ENCODE assay signal across 10 mouse cellular contexts in the genomic region with DNA sequence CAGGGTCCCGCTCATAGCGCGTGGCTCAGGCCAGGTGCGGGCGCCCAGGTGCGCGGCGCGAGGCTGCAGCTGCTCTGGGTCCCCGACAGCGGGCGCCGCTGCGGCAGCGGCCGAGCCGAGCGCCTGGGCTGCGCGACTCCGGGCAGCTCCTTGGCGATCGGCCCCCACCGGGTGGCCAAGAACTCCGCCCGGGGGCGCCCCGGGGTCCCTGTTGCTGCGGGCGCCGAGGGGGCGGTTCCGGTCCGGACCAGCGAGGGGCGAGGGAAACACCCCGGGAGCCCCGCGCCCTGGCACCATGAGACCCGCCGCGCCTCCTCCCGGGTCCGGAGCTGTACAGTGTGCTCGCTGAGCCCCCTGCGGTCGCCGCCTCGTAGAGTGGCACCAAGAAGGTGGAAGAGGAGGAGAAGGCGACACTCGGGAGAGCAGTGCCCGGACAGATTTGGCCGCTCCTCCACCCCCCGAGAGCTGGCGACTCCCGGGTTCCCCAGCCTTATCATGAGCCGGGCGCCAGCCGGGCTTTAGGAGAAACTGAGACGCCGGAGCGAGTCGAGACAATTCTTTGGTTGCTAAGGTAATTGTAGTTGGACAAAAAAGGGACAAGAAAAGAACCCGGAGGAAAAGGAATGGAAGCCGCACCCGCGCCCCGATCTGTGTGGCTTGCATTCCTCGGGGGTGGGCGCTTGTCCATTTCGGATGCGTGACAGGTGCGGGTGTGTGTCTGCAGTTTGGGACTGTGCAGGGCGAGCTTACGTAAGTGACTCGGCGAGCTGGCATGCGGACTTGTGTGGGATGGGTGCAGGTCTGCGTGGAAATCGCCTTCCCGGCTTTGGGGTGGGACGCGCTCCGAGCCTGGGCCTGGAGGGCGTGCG. TPM values are rescaled to one million over a fixed set of nuclear protein-coding genes. Genes with fewer than 3 reads are reported as not detected.
A peak's percentile ranks its signal among the peaks of the same experiment; 100 is the strongest.
DNase-seq lines count a peak whose midpoint lies in the region; ATAC-seq and TF ChIP-seq lines count a peak whose summit lies in the region.
"Had no signal": no experiment of that assay in that cellular context is flagged by ENCODE, and none has a peak within 500 bp of the region (broad histone marks: within the 10 kb centered on the region; RNA-seq: fewer than 3 reads in every experiment).

No protein-coding gene starts in this region.

- no peaks in the 10 kb centered on the region for H3K9me3 ChIP-seq in forebrain, embryonic 14.5 days (replicated peaks; ENCODE audit: control insufficient read depth, low read length)
- H3K9me3 ChIP-seq in liver, embryonic 15.5 days (replicated peaks): no peaks in the 10 kb centered on the region
- H3K9me3 ChIP-seq in neural tube, embryonic 15.5 days (replicated peaks): no peaks in the 10 kb centered on the region

- TF ChIP-seq POLR2A in thymus, adult 2 months (IDR thresholded peaks at IDR 0.05; ENCODE audit: control insufficient read depth, extremely low read depth, insufficient read depth, low read length, poor library complexity): no peak

- WGBS in thymus, adult 2 months: 6% methylated on average over 85 of the region's 86 CpGs
- WGBS in forebrain, embryonic 14.5 days: under 1% methylated on average over 78 of the region's 86 CpGs
- 2% methylated on average over 86 of the region's 86 CpGs for WGBS in liver, embryonic 15.5 days (ENCODE audit: insufficient replicate concordance)
- 1% methylated on average over 84 of the region's 86 CpGs for WGBS in neural tube, embryonic 15.5 days

- DNase-seq in thymus, postnatal 4 days: peak; percentile 25
- no peak for DNase-seq in thymus, adult 2 months
- DNase-seq in forebrain, embryonic 14.5 days (ENCODE audit: low spot score): peak; percentile 51
- DNase-seq in heart, postnatal 36 days: peak; percentile 53 to 58
- DNase-seq in layer of hippocampus, adult 2 months (ENCODE audit: low spot score in 2 of 2): peak in 1 of 2 experiments; percentile 17

- peak overlapping the region; percentile 93 for H3K4me2 ChIP-seq in forebrain, embryonic 14.5 days (ENCODE audit: low read length)
- H3K4me2 ChIP-seq in liver, embryonic 15.5 days: peak overlapping the region; percentile 67
- peak overlapping the region; percentile 97 for H3K4me2 ChIP-seq in neural tube, embryonic 15.5 days

- intact Hi-C loops in heart, postnatal 36 days (cut with DNase I): loop anchor here (10.0 kb wide), 2 partner anchors 328 to 398 kb away; no protein-coding TSS in a partner anchor

- TF ChIP-seq CTCF in thymus, adult 2 months (IDR thresholded peaks at IDR 0.05; ENCODE audit: borderline replicate concordance, control insufficient read depth, extremely low read depth, insufficient read depth, low read length, poor library complexity): no peak
- TF ChIP-seq CTCF in layer of hippocampus, adult 2 months (conservative IDR thresholded peaks at IDR 0.05): peak; percentile 67

- no peaks in the 10 kb centered on the region for H3K36me3 ChIP-seq in thymus, adult 2 months (ENCODE audit: control insufficient read depth, insufficient read depth, low read length)
- H3K36me3 ChIP-seq in forebrain, embryonic 14.5 days (ENCODE audit: control insufficient read depth, insufficient read depth, low read length): no peaks in the 10 kb centered on the region
- H3K36me3 ChIP-seq in liver, embryonic 15.5 days (replicated peaks): no peaks in the 10 kb centered on the region
- no peaks in the 10 kb centered on the region for H3K36me3 ChIP-seq in neural tube, embryonic 15.5 days

- no peak overlapping the region for H3K4me3 ChIP-seq in thymus, adult 2 months (ENCODE audit: control insufficient read depth, insufficient read depth, low read length)
- peak overlapping the region; percentile 60 for H3K4me3 ChIP-seq in forebrain, embryonic 14.5 days (ENCODE audit: low read depth, low read length)
- H3K4me3 ChIP-seq in layer of hippocampus, adult 2 months: peak overlapping the region; percentile 53
- H3K4me3 ChIP-seq in liver, embryonic 15.5 days (replicated peaks): peak overlapping the region; percentile 44
- peak overlapping the region; percentile 64 for H3K4me3 ChIP-seq in neural tube, embryonic 15.5 days (replicated peaks)

- H3K9ac ChIP-seq in forebrain, embryonic 14.5 days (ENCODE audit: low read length): peak overlapping the region; percentile 65
- no peak overlapping the region for H3K9ac ChIP-seq in liver, embryonic 15.5 days
- H3K9ac ChIP-seq in neural tube, embryonic 15.5 days (replicated peaks): peak overlapping the region; percentile 45

- peaks cover 14% of the 10 kb centered on the region for H3K27me3 ChIP-seq in thymus, adult 2 months (ENCODE audit: control insufficient read depth, insufficient read depth, low read length)
- H3K27me3 ChIP-seq in forebrain, embryonic 14.5 days (replicated peaks; ENCODE audit: control insufficient read depth, insufficient read depth, low read length): peaks cover 23% of the 10 kb centered on the region
- H3K27me3 ChIP-seq in liver, embryonic 15.5 days: peaks cover 60% of the 10 kb centered on the region
- H3K27me3 ChIP-seq in neural tube, embryonic 15.5 days (replicated peaks): peaks cover 47% of the 10 kb centered on the region
- H3K27me3 ChIP-seq: CH12.LX had no signal

- peak; percentile 85 for ATAC-seq in forebrain, embryonic 14.5 days
- ATAC-seq in liver, embryonic 15.5 days (ENCODE audit: insufficient read depth): no peak
- peak; percentile 82 for ATAC-seq in neural tube, embryonic 15.5 days (ENCODE audit: low FRiP score)
- ATAC-seq in erythroid progenitor cell, adult 5-6 weeks (replicated peaks; ENCODE audit: low FRiP score, poor library complexity, severe bottlenecking): no peak

- H3K4me1 ChIP-seq in thymus, adult 2 months (replicated peaks; ENCODE audit: control insufficient read depth, insufficient read depth, low read length): no peaks in the 10 kb centered on the region
- peaks cover 6% of the 10 kb centered on the region; the same call in 1 of the 2 replicates for H3K4me1 ChIP-seq in forebrain, embryonic 14.5 days (ENCODE audit: control insufficient read depth, insufficient read depth, low read length)
- 0 out of 2 replicates have a peak, but pooled peaks cover 5% of the 10 kb centered on the region for H3K4me1 ChIP-seq in liver, embryonic 15.5 days (replicated peaks)
- peaks cover 25% of the 10 kb centered on the region for H3K4me1 ChIP-seq in neural tube, embryonic 15.5 days

- H3K27ac ChIP-seq in thymus, adult 2 months (ENCODE audit: control insufficient read depth, insufficient read depth, low read length): no peak overlapping the region
- H3K27ac ChIP-seq in forebrain, embryonic 14.5 days (ENCODE audit: low read depth, low read length): peak overlapping the region; percentile 14; the same call in 1 of the 2 replicates
- peak overlapping the region; percentile 6 for H3K27ac ChIP-seq in layer of hippocampus, adult 2 months
- no peak overlapping the region for H3K27ac ChIP-seq in liver, embryonic 15.5 days (replicated peaks)
- H3K27ac ChIP-seq in neural tube, embryonic 15.5 days (replicated peaks): no peak overlapping the region
- H3K27ac ChIP-seq: macrophage had no signal

RNA-seq across cellular contexts. Expression of gene Rgs6, which starts 29.0 kb away (rescaled TPM):
- polyA plus RNA-seq in thymus, adult 2 months (2012; rRNA removed): 0.06 and 0.46 TPM in 2 replicates
- 5.0 and 7.0 TPM in 2 replicates for polyA plus RNA-seq in forebrain, embryonic 14.5 days (2014; fragmentation: Nextera tagmentation; extraction: Ambion mirVana)
- 10 to 100 TPM; 10.7 to 11.7 TPM for total RNA-seq in heart, postnatal 36 days (2021)
- 10 to 100 TPM; 10.2 to 10.4 TPM for total RNA-seq in layer of hippocampus, adult 2 months (2021)
- 0.10 TPM in 1 of 2 replicates, not detected in the other for polyA plus RNA-seq in liver, embryonic 15.5 days (2015; fragmentation: Nextera tagmentation; extraction: Ambion mirVana)
- polyA plus RNA-seq in neural tube, embryonic 15.5 days (2015; fragmentation: Nextera tagmentation; extraction: Ambion mirVana): 7.1 and 7.3 TPM in 2 replicates
- 1.8 TPM in 1 of 2 replicates, not detected in the other for total RNA-seq in erythroid progenitor cell, adult 5-6 weeks (2015; ENCODE audit: low replicate concordance)
- total RNA-seq in erythroid progenitor cell, adult 5-6 weeks (2017; ENCODE audit: low replicate concordance): not detected in 2 replicates
- total RNA-seq: CH12.LX had no signal
- polyA plus RNA-seq: macrophage had no signal

Comparison
In these comparisons a context has a peak if more than half of its experiments do, and no peak if none do; other contexts are left out.
1. H3K27ac ChIP-seq: peak in forebrain, embryonic 14.5 days (single experiment) and layer of hippocampus, adult 2 months (single experiment); none in thymus, adult 2 months (single experiment), liver, embryonic 15.5 days (single experiment) and neural tube, embryonic 15.5 days (single experiment).
2. ATAC-seq: peak in forebrain, embryonic 14.5 days (single experiment) and neural tube, embryonic 15.5 days (single experiment); none in liver, embryonic 15.5 days (single experiment) and erythroid progenitor cell, adult 5-6 weeks (single experiment).
3. Peak in every context shown above with its lines, with median percentiles within 50 percentile points of each other: H3K4me2 ChIP-seq.